Mouse (Mus musculus): ENCODE measurements around the gene Agtrap.

Gene Agtrap

GRCm38 (mm10) chr4:148079212-148079611, 8.6 kb downstream of the Agtrap start:
- peak; percentile 57 for DNase-seq (ENCODE audit: low read depth, low spot score)

- no peak for DNase-seq (ENCODE audit: low read depth, low spot score)
These were observed 11.9 kb downstream of the Agtrap start for GRCm38 (mm10) chr4:148075881-148076280.

- peak; percentile 82 for DNase-seq (ENCODE audit: low read depth, low spot score)
These were observed 12.6 kb downstream of the Agtrap start for GRCm38 (mm10) chr4:148075259-148075658.

- peak; percentile 59 for DNase-seq (ENCODE audit: low read depth, low spot score)
These were observed 13.2 kb downstream of the Agtrap start for GRCm38 (mm10) chr4:148074521-148075189.

GRCm38 (mm10) chr4:148071508-148071907, 16.3 kb downstream of the Agtrap start:
- no peak for DNase-seq (ENCODE audit: low read depth, low spot score)

- no peak for DNase-seq (ENCODE audit: low read depth, low spot score)
These were observed 18.1 kb downstream of the Agtrap start for GRCm38 (mm10) chr4:148069602-148070218.

- DNase-seq (ENCODE audit: low read depth, low spot score): no peak
These were observed 20.5 kb downstream of the Agtrap start for GRCm38 (mm10) chr4:148067346-148067745.

GRCm38 (mm10) chr4:148066401-148066744, 21.5 kb downstream of the Agtrap start:
- no peak for DNase-seq (ENCODE audit: low read depth, low spot score)

- no peak for DNase-seq (ENCODE audit: low read depth, low spot score)
These were observed 22.0 kb downstream of the Agtrap start for GRCm38 (mm10) chr4:148065702-148066400.

- no peak for DNase-seq (ENCODE audit: low read depth, low spot score)
These were observed 26.7 kb downstream of the Agtrap start for GRCm38 (mm10) chr4:148061086-148061480.

- peak; percentile 58 for DNase-seq (ENCODE audit: low read depth, low spot score)
These were observed 27.4 kb downstream of the Agtrap start for GRCm38 (mm10) chr4:148060120-148061085.

- DNase-seq (ENCODE audit: low read depth, low spot score): peak; percentile 72
These were observed 28.8 kb downstream of the Agtrap start for GRCm38 (mm10) chr4:148058993-148059392.

- DNase-seq (ENCODE audit: low read depth, low spot score): no peak
These were observed 29.5 kb downstream of the Agtrap start for GRCm38 (mm10) chr4:148058218-148058819.

- DNase-seq (ENCODE audit: low read depth, low spot score): no peak
These were observed 30.1 kb downstream of the Agtrap start for GRCm38 (mm10) chr4:148057661-148058209.

GRCm38 (mm10) chr4:148056801-148057200, 31.0 kb downstream of the Agtrap start:
- DNase-seq (ENCODE audit: low read depth, low spot score): peak; percentile 48

- no peak for DNase-seq (ENCODE audit: low read depth, low spot score)
These were observed 31.6 kb downstream of the Agtrap start for GRCm38 (mm10) chr4:148056246-148056645.

GRCm38 (mm10) chr4:148054961-148055695, 32.7 kb downstream of the Agtrap start:
- DNase-seq (ENCODE audit: low read depth, low spot score): peak; percentile 73

GRCm38 (mm10) chr4:148053417-148053920, 34.4 kb downstream of the Agtrap start:
- peak; percentile 90 for DNase-seq (ENCODE audit: low read depth, low spot score)

- DNase-seq (ENCODE audit: low read depth, low spot score): no peak
These were observed 34.9 kb downstream of the Agtrap start for GRCm38 (mm10) chr4:148052976-148053375.

- DNase-seq (ENCODE audit: low read depth, low spot score): no peak
These were observed 35.9 kb downstream of the Agtrap start for GRCm38 (mm10) chr4:148051886-148052285.

All from brain, adult 2 months (tissue).